Mouse (Mus musculus): ENCODE results near the gene Spsb2.

GRCm38 (mm10) chr6:124813496-124813895 lies 5.0 kb downstream of the Spsb2 start:
- no peak for TF ChIP-seq CTCF (conservative IDR thresholded peaks at IDR 0.05; ENCODE audit: insufficient read depth, insufficient read length, low read depth, low read length)
- TF ChIP-seq POLR2A (IDR thresholded peaks at IDR 0.05; ENCODE audit: low read depth, low read length) = no peak

All from kidney, adult 2 months (tissue).